Mouse (Mus musculus): ENCODE results near the gene Kalrn.

- no peak for TF ChIP-seq TAL1 (IDR thresholded peaks at IDR 0.05; ENCODE audit: low read length)
- TF ChIP-seq GATA1 (IDR thresholded peaks at IDR 0.05; ENCODE audit: low read length): no peak
These were observed 344.0 kb downstream of the Kalrn start for GRCm38 (mm10) chr16:34229350-34229749.
